Mouse (Mus musculus) heart, postnatal 10 days (tissue): ENCODE results near the gene Dkc1. TPM values are rescaled to one million over a fixed set of nuclear protein-coding genes. Genes with fewer than 3 reads are reported as not detected.
A peak's percentile ranks its signal among the peaks of the same experiment; 100 is the strongest.
"Not testable (repeated sequence)": the region's sequence is repeated elsewhere in the genome, so short reads cannot be mapped to it uniquely, and the experiment has no call there.

Experiments used
- DNase-seq, 2 experiments: peaks; one replicate each; pipeline ENCODE4 v3.0.0; 2021
- intact Hi-C: fragments of 180-260 bp; cut with DNase I; formaldehyde crosslinking; loops from one replicate; pipeline ENCODE4 v1.15.1; 2025
- total RNA-seq, 2 experiments: library from RNA; stranded (reverse); gene quantifications; 2 replicates each; pipeline ENCODE4 v1.2.3; 2021

Gene Dkc1
- total RNA-seq, 2 experiments from 2014 or later = 20.7 to 25.9 TPM

- intact Hi-C loops = no loop called here
Measured at GRCm38 (mm10) chrX:75137729-75138128, 42.1 kb downstream of the Dkc1 start.

GRCm38 (mm10) chrX:75138182-75138581, 42.5 kb downstream of the Dkc1 start:
- intact Hi-C loops = no loop called here
- no peak for DNase-seq

More at GRCm38 (mm10) chrX:75137729-75138128, 42.1 kb downstream of the Dkc1 start:
- DNase-seq = no peak

GRCm38 (mm10) chrX:75143124-75143555, 47.5 kb downstream of the Dkc1 start:
- intact Hi-C loops = not testable (repeated sequence)
- peak in 1 of 2 experiments; percentile 9 for DNase-seq

GRCm38 (mm10) chrX:75148414-75148813, 52.8 kb downstream of the Dkc1 start:
- no peak for DNase-seq
- intact Hi-C loops = no loop called here

DNA sequence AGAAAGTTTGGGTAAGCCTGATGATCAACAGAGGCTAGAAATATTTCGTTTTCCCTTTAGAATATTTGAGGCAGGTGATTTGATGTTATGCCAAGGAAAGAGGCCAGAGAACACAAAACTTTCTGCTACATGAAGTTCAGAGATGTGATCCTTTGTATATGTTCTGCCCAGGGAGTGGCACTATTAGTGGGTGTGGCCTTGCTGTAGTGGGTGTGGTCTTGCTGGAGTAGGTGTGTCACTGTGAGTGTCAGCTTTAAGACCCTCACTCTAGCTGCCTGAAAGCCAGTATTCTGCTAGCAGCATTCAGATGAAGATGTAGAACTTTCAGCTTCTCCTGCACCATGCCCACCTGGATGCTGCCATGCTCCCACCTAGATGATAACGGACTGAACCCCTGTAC, 54.6 kb downstream of the Dkc1 start:
- intact Hi-C loops = no loop called here
- no peak for DNase-seq

- DNase-seq = no peak
- intact Hi-C loops = no loop called here
Measured at GRCm38 (mm10) chrX:75152249-75152648, 56.6 kb downstream of the Dkc1 start.

DNA sequence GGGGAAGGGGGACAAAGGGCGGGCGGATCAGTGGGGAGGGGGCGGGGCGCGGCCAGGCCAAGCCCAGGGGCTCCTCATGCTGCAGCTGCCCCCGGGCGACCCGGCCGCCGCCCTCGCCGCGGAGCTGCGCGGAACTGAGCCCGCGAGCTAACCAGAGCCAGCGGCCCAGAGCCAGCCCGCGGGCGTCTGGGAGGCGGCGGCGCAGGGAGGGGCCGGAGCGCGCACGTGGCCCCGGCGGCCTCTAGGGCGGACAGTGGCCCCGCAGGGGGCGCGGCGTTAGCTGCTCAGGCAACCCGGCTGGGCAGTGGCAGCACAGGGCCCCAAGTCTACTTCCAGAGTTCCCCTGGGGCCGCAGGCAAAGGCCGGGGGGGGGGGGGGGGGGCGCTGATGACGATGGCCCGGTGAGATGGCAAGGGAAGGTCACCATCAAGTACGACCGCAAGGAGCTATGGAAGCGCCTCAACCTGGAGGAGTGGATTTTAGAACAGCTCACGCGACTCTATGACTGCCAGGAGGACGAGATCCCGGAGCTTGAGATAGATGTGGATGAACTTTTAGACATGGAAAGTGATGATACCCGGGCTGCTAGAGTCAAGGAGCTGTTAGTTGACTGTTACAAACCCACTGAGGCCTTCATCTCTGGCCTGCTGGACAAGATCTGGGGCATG, 60.1 kb downstream of the Dkc1 start:
- DNase-seq = peak; percentile 21 to 39
- intact Hi-C loops = no loop called here

Other genes starting within 250 kb of the Dkc1 start
- 1 to 10 TPM; 2.6 to 2.9 TPM for gene Gab3, start 10.4 kb upstream of the Dkc1 start, total RNA-seq
- gene Mpp1, start 35.2 kb downstream of the Dkc1 start, total RNA-seq = 10 to 100 TPM; 20.0 to 22.2 TPM
- gene Smim9, start 67.9 kb downstream of the Dkc1 start, total RNA-seq = not detected